Mouse (Mus musculus) forebrain, embryonic 11.5 days (tissue): ENCODE data around the gene Gm49403. TPM values are rescaled to one million over a fixed set of nuclear protein-coding genes. Genes with fewer than 3 reads are reported as not detected.

Source experiments
- ATAC-seq: fragments of 200-750 bp; cut with Nextera tagmentation; replicated peaks from 2 replicates; pipeline ENCODE4 v1.8.0; 2017; ENCODE audit warnings: moderate TSS enrichment; ENCODE audit not compliant: low FRiP score
- DNase-seq: peaks from one replicate; pipeline ENCODE4 v3.0.0-alpha.2; 2017; ENCODE audit warnings: low spot score
- H3K27ac ChIP-seq: fragments of 300-500 bp; sonication (generic); 2 replicates; pipeline ENCODE4 v1.5.1; 2014; ENCODE audit warnings: low read depth, low read length
- H3K27me3 ChIP-seq: fragments of 300-500 bp; sonication (generic); 2 replicates; pipeline ENCODE4 v1.6.1; 2014; ENCODE audit warnings: mild to moderate bottlenecking, low read length, mixed read lengths; ENCODE audit not compliant: control insufficient read depth, insufficient read depth
- H3K36me3 ChIP-seq: fragments of 300-500 bp; sonication (generic); 2 replicates; pipeline ENCODE4 v1.6.1; 2014; ENCODE audit warnings: mild to moderate bottlenecking, low read length, moderate library complexity, mixed read lengths; ENCODE audit not compliant: control insufficient read depth, insufficient read depth
- H3K4me1 ChIP-seq: fragments of 300-500 bp; sonication (generic); replicated peaks from 2 replicates; pipeline ENCODE4 v1.6.1; 2014; ENCODE audit warnings: low read length, mixed read lengths; ENCODE audit not compliant: control insufficient read depth, insufficient read depth
- H3K4me2 ChIP-seq: fragments of 300-500 bp; sonication (generic); 2 replicates; pipeline ENCODE4 v1.6.1; 2014; ENCODE audit warnings: low read depth, mild to moderate bottlenecking, low read length, moderate library complexity, mixed read lengths; ENCODE audit not compliant: severe bottlenecking
- H3K4me3 ChIP-seq: fragments of 300-500 bp; sonication (generic); 2 replicates; pipeline ENCODE4 v1.5.1; 2014; ENCODE audit warnings: low read depth, low read length
- H3K9ac ChIP-seq: fragments of 300-500 bp; sonication (generic); 2 replicates; pipeline ENCODE4 v1.6.1; 2014; ENCODE audit warnings: low read length
- H3K9me3 ChIP-seq: fragments of 300-500 bp; sonication (generic); 2 replicates; pipeline ENCODE4 v1.6.1; 2016; ENCODE audit warnings: low read length, mixed read lengths; ENCODE audit not compliant: control insufficient read depth
- WGBS: fragments of 180-500 bp; shearing (Covaris S2); extraction: QIAGEN DNeasy Blood & Tissue Kit; methylation state at CpG from one replicate; pipeline ENCODE4 v1.1.7; 2014; 5-methylcytosine and 5-hydroxymethylcytosine counted together
- polyA plus RNA-seq: library from polyadenylated mRNA; unstranded; fragments of >200 nt; fragmentation: Nextera tagmentation; extraction: Ambion mirVana; gene quantifications from 2 replicates; pipeline ENCODE4 v1.2.1, GENCODE M21; 2014

Gm49403 gene
- polyA plus RNA-seq, 1 experiment from 2014 or later, result not detected

- ATAC-seq (no peak), DNase-seq (no peak)
- 95% methylated on average over 3 of the region's 3 CpGs for WGBS
- Histone ChIP-seq H3K4me2 (no peak overlapping the region), H3K4me1 (peaks cover 4% of the 10 kb centered on the region; the same call in 1 of the 2 replicates), H3K9ac (no peak overlapping the region), H3K27ac (no peak overlapping the region), H3K4me3 (no peak overlapping the region), H3K27me3 (no peaks in the 10 kb centered on the region), H3K36me3 (peaks cover 26% of the 10 kb centered on the region), H3K9me3 (no peaks in the 10 kb centered on the region)
Measured at GRCm38 (mm10) chr19:8919000-8919399, 35.3 kb downstream of the Gm49403 start.

- Histone ChIP-seq H3K4me3 (no peak overlapping the region; the same call in 1 of the 2 replicates), H3K4me2 (peak overlapping the region; percentile 93; the same call in 1 of the 2 replicates), H3K9ac (peak overlapping the region; percentile 77), H3K27me3 (no peaks in the 10 kb centered on the region), H3K36me3 (peaks cover 19% of the 10 kb centered on the region), H3K4me1 (peaks cover 4% of the 10 kb centered on the region; the same call in 1 of the 2 replicates), H3K27ac (peak overlapping the region; percentile 68), H3K9me3 (no peaks in the 10 kb centered on the region)
- 76% methylated on average over 6 of the region's 6 CpGs for WGBS
- DNase-seq, result no peak
- 0 out of 2 replicates have a peak, but pooled peaks have one; percentile 17 for ATAC-seq
Measured at GRCm38 (mm10) chr19:8919684-8920072, 35.9 kb downstream of the Gm49403 start.

GRCm38 (mm10) chr19:8920073-8920736 is 36.5 kb downstream of the Gm49403 start, which contains the start of gene B3gat3:
TSS of gene B3gat3 (plus strand) at chr19:8920374.
- H3K9ac ChIP-seq, result peak within 1 kb of the TSS; percentile 77
- H3K27ac ChIP-seq, result peak within 1 kb of the TSS; percentile 68
- H3K27me3 ChIP-seq, result no peaks in the 10 kb centered on the region
- peaks cover 4% of the 10 kb centered on the region; the same call in 1 of the 2 replicates for H3K4me1 ChIP-seq
- peak within 1 kb of the TSS; percentile 89 for H3K4me3 ChIP-seq
- DNase-seq (peak; percentile 95), ATAC-seq (peak; percentile 98)
- WGBS, result 3% methylated on average over 43 of the region's 50 CpGs
- H3K9me3 ChIP-seq, result no peaks in the 10 kb centered on the region
- peaks cover 14% of the 10 kb centered on the region for H3K36me3 ChIP-seq
- H3K4me2 ChIP-seq, result peak within 1 kb of the TSS; percentile 93

GRCm38 (mm10) chr19:8920836-8921291 is 37.1 kb downstream of the Gm49403 start:
- DNase-seq (no peak), ATAC-seq (no peak)
- 2% methylated on average over 6 of the region's 6 CpGs for WGBS

GRCm38 (mm10) chr19:8921741-8922140 is 38.0 kb downstream of the Gm49403 start:
- no peak overlapping the region for H3K4me3 ChIP-seq
- H3K36me3 ChIP-seq, result no peaks in the 10 kb centered on the region
- H3K9ac ChIP-seq, result no peak overlapping the region
- ATAC-seq, result no peak
- peaks cover 4% of the 10 kb centered on the region; the same call in 1 of the 2 replicates for H3K4me1 ChIP-seq
- no peak for DNase-seq
- no peak overlapping the region for H3K4me2 ChIP-seq
- no peaks in the 10 kb centered on the region for H3K27me3 ChIP-seq
- no peak overlapping the region for H3K27ac ChIP-seq
- 77% methylated on average over 9 of the region's 9 CpGs for WGBS
- H3K9me3 ChIP-seq, result no peaks in the 10 kb centered on the region

More at GRCm38 (mm10) chr19:8920836-8921291, 37.1 kb downstream of the Gm49403 start:
- Histone ChIP-seq H3K36me3 (peaks cover 7% of the 10 kb centered on the region), H3K4me2 (peak overlapping the region; percentile 93), H3K4me3 (peak overlapping the region; percentile 89), H3K27ac (peak overlapping the region; percentile 68), H3K9ac (peak overlapping the region; percentile 77), H3K4me1 (peaks cover 4% of the 10 kb centered on the region; the same call in 1 of the 2 replicates), H3K9me3 (no peaks in the 10 kb centered on the region), H3K27me3 (no peaks in the 10 kb centered on the region)

GRCm38 (mm10) chr19:8926766-8927165 is 43.0 kb downstream of the Gm49403 start:
- WGBS, result 94% methylated on average over 2 of the region's 2 CpGs
- DNase-seq (no peak), ATAC-seq (no peak)
- Histone ChIP-seq H3K36me3 (no peaks in the 10 kb centered on the region; the same call in 1 of the 2 replicates), H3K4me2 (no peak overlapping the region), H3K9me3 (no peaks in the 10 kb centered on the region), H3K4me1 (peaks cover 11% of the 10 kb centered on the region; the same call in 1 of the 2 replicates), H3K4me3 (no peak overlapping the region), H3K27ac (no peak overlapping the region), H3K27me3 (no peaks in the 10 kb centered on the region), H3K9ac (no peak overlapping the region)

GRCm38 (mm10) chr19:8927891-8928525 is 44.3 kb downstream of the Gm49403 start:
- H3K4me2 ChIP-seq, result no peak overlapping the region
- H3K4me3 ChIP-seq, result no peak overlapping the region
- H3K36me3 ChIP-seq, result no peaks in the 10 kb centered on the region; the same call in 1 of the 2 replicates
- no peak overlapping the region for H3K27ac ChIP-seq
- DNase-seq, result no peak
- 88% methylated on average over 12 of the region's 12 CpGs for WGBS
- H3K27me3 ChIP-seq, result no peaks in the 10 kb centered on the region
- H3K9ac ChIP-seq, result no peak overlapping the region
- ATAC-seq, result no peak
- no peaks in the 10 kb centered on the region for H3K9me3 ChIP-seq
- H3K4me1 ChIP-seq, result peaks cover 11% of the 10 kb centered on the region; the same call in 1 of the 2 replicates

- H3K27ac ChIP-seq, result 0 out of 2 replicates have a peak overlapping the region, but pooled peaks have one; percentile 18
Measured at GRCm38 (mm10) chr19:8928689-8929223, 45.0 kb downstream of the Gm49403 start.

More at GRCm38 (mm10) chr19:8928689-8929223, 45.0 kb downstream of the Gm49403 start:
- peak overlapping the region; percentile 79; the same call in 1 of the 2 replicates for H3K9ac ChIP-seq
- H3K4me3 ChIP-seq, result peak overlapping the region; percentile 64
- H3K36me3 ChIP-seq, result no peaks in the 10 kb centered on the region; the same call in 1 of the 2 replicates
- H3K4me2 ChIP-seq, result peak overlapping the region; percentile 86; the same call in 1 of the 2 replicates
- no peak for DNase-seq
- H3K9me3 ChIP-seq, result no peaks in the 10 kb centered on the region
- WGBS, result 17% methylated on average over 16 of the region's 16 CpGs
- H3K27me3 ChIP-seq, result no peaks in the 10 kb centered on the region
- peak; percentile 16; the same call in 1 of the 2 replicates for ATAC-seq
- peaks cover 11% of the 10 kb centered on the region; the same call in 1 of the 2 replicates for H3K4me1 ChIP-seq
